Mouse (Mus musculus) intestine, embryonic 16.5 days (tissue): Measurements from ENCODE around the gene Slc28a3. TPM values are rescaled to one million over a fixed set of nuclear protein-coding genes. Genes with fewer than 3 reads are reported as not detected.

ENCODE experiments used
- ATAC-seq: fragments of 200-750 bp; cut with Nextera tagmentation; 2 replicates; pipeline ENCODE4 v1.8.0; 2017; ENCODE audit warnings: moderate TSS enrichment, moderate library complexity
- H3K27ac ChIP-seq: fragments of 300-500 bp; sonication (generic); 2 replicates; pipeline ENCODE4 v1.5.1; 2014; ENCODE audit warnings: mild to moderate bottlenecking, low read length
- H3K27me3 ChIP-seq: fragments of 300-500 bp; sonication (generic); replicated peaks from 2 replicates; pipeline ENCODE4 v1.6.1; 2014; ENCODE audit warnings: low read length, control low read depth, mixed read lengths; ENCODE audit not compliant: control insufficient read depth, insufficient read depth
- H3K36me3 ChIP-seq: fragments of 300-500 bp; sonication (generic); 2 replicates; pipeline ENCODE4 v1.6.1; 2014; ENCODE audit warnings: low read length, control low read depth; ENCODE audit not compliant: control insufficient read depth, insufficient read depth
- H3K4me1 ChIP-seq: fragments of 300-500 bp; sonication (generic); 2 replicates; pipeline ENCODE4 v1.6.1; 2014; ENCODE audit warnings: low read length, control low read depth, mixed read lengths; ENCODE audit not compliant: control insufficient read depth, insufficient read depth
- H3K4me2 ChIP-seq: fragments of 300-500 bp; sonication (generic); 2 replicates; pipeline ENCODE4 v1.6.1; 2014; ENCODE audit warnings: low read depth, low read length, control low read depth
- H3K4me3 ChIP-seq: fragments of 300-500 bp; sonication (generic); 2 replicates; pipeline ENCODE4 v1.5.1; 2014; ENCODE audit warnings: mild to moderate bottlenecking, low read length
- H3K9ac ChIP-seq: fragments of 300-500 bp; sonication (generic); 2 replicates; pipeline ENCODE4 v1.6.1; 2014; ENCODE audit warnings: low read depth, low read length
- H3K9me3 ChIP-seq: fragments of 300-500 bp; sonication (generic); 2 replicates; pipeline ENCODE4 v1.6.1; 2016; ENCODE audit warnings: low read length, control low read depth; ENCODE audit not compliant: control insufficient read depth
- WGBS: fragments of 180-500 bp; shearing (Covaris S2); extraction: QIAGEN DNeasy Blood & Tissue Kit; methylation state at CpG from one replicate; pipeline ENCODE4 v1.1.7; 2014; 5-methylcytosine and 5-hydroxymethylcytosine counted together
- polyA plus RNA-seq: library from polyadenylated mRNA; unstranded; fragments of >200 nt; fragmentation: Nextera tagmentation; extraction: Ambion mirVana; gene quantifications from 2 replicates; pipeline ENCODE4 v1.2.1, GENCODE M21; 2015

Gene Slc28a3
- polyA plus RNA-seq, 1 experiment from 2014 or later, result 0.43 TPM

DNA sequence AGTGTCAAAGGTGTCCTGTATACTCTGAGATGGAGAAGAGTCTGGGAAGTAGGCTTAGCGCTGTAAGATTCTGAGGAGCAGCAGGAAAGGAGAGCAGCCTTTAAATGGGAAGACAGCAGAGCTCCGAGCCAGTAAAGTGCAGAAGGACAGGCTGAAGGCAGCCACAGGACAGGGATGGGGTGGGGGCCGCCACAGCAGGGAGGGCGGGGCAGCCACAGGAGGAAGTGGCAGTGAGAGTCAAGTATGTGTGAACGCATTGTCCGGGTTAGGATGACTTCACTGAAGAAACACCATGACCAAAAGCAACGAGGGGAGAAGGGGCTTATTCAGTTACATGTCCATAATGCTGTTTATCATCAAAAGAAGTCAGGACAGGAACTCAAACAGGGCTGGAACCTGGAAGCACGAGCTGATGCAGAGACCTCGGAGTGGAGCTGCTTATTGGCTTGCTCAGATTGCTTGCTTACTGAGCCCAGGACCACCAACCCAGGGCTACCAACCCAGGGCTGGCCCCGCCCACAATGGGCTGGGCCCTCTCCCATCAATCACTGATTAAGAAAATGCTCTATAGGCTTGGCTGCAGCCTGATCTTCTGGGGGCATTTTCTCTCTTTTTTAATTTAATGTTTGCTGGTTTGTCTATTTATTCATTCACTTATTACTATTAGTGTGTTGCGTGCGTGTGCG lies 18.8 kb upstream of the Slc28a3 start:
- H3K9me3 ChIP-seq, result no peaks in the 10 kb centered on the region
- H3K27ac ChIP-seq, result no peak overlapping the region
- ATAC-seq, result no peak
- WGBS, result 24% methylated on average over 13 of the region's 13 CpGs
- no peaks in the 10 kb centered on the region for H3K27me3 ChIP-seq
- no peak overlapping the region for H3K4me2 ChIP-seq
- H3K4me1 ChIP-seq, result peaks cover 4% of the 10 kb centered on the region; the same call in 1 of the 2 replicates
- H3K36me3 ChIP-seq, result no peaks in the 10 kb centered on the region
- H3K4me3 ChIP-seq, result no peak overlapping the region
- H3K9ac ChIP-seq, result no peak overlapping the region

GRCm38 (mm10) chr13:58622647-58623046 lies 12.0 kb upstream of the Slc28a3 start:
- peak; percentile 38; the same call in 1 of the 2 replicates for ATAC-seq
- 31% methylated on average over 8 of the region's 8 CpGs for WGBS

DNA sequence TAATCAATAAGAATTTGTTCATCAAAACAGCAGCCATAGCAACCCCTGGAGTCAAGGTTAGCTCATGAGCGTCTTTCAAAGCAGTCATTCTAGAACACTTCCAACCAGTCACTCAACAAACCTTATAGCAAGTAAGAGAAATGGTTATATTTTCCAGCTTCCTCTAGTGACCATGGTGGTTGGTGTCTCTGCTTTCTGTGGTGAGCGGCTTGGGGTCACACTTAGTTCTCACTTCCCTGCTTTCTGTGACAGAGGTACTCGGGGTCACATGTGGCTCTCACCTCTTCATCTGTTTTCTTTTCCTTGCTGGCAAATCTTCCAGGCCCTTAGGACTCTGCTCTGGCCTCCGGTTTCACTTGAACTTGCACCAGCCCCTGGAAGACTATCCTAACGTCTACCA lies 8.6 kb upstream of the Slc28a3 start:
- no peak overlapping the region for H3K4me3 ChIP-seq
- no peak overlapping the region for H3K9ac ChIP-seq
- no peaks in the 10 kb centered on the region for H3K9me3 ChIP-seq
- no peaks in the 10 kb centered on the region for H3K27me3 ChIP-seq
- no peaks in the 10 kb centered on the region for H3K36me3 ChIP-seq
- whole genome bisulfite sequencing, result 81% methylated on average over 5 of the region's 5 CpGs
- no peaks in the 10 kb centered on the region for H3K4me1 ChIP-seq
- H3K4me2 ChIP-seq, result no peak overlapping the region
- no peak overlapping the region for H3K27ac ChIP-seq
- no peak for ATAC-seq

More at GRCm38 (mm10) chr13:58622647-58623046, 12.0 kb upstream of the Slc28a3 start:
- Histone ChIP-seq H3K9me3 (no peaks in the 10 kb centered on the region), H3K4me3 (no peak overlapping the region), H3K36me3 (no peaks in the 10 kb centered on the region), H3K4me2 (no peak overlapping the region), H3K4me1 (no peaks in the 10 kb centered on the region), H3K27me3 (no peaks in the 10 kb centered on the region), H3K9ac (no peak overlapping the region), H3K27ac (no peak overlapping the region)

DNA sequence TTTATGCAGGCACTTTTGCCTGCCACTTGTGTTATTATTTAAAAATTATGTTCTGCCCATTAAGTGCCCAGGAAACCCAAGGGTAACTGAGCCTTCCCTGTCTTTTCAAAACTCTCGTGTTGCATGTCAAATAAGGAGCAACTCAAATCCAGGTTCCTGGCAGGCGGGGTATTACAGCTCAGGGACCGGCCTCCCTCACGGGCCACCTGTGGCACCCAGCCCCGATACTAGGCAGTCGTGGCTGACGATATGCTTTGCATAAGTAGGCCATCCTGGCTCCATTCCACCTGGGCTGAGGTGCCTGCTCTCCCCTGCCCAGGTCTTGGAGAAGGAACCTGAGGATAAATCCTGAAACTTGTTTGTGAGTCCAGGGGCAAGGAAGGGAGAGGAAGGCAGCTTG lies 618 bp downstream of the Slc28a3 start:
- ATAC-seq, result no peak
- 29% methylated on average over 7 of the region's 7 CpGs for WGBS
- H3K36me3 ChIP-seq, result no peaks in the 10 kb centered on the region
- H3K4me2 ChIP-seq, result no peak overlapping the region
- H3K9ac ChIP-seq, result no peak overlapping the region
- H3K4me3 ChIP-seq, result no peak overlapping the region
- H3K4me1 ChIP-seq, result 0 out of 2 replicates have a peak, but pooled peaks cover 2% of the 10 kb centered on the region
- H3K9me3 ChIP-seq, result no peaks in the 10 kb centered on the region
- H3K27me3 ChIP-seq, result no peaks in the 10 kb centered on the region
- no peak overlapping the region for H3K27ac ChIP-seq

DNA sequence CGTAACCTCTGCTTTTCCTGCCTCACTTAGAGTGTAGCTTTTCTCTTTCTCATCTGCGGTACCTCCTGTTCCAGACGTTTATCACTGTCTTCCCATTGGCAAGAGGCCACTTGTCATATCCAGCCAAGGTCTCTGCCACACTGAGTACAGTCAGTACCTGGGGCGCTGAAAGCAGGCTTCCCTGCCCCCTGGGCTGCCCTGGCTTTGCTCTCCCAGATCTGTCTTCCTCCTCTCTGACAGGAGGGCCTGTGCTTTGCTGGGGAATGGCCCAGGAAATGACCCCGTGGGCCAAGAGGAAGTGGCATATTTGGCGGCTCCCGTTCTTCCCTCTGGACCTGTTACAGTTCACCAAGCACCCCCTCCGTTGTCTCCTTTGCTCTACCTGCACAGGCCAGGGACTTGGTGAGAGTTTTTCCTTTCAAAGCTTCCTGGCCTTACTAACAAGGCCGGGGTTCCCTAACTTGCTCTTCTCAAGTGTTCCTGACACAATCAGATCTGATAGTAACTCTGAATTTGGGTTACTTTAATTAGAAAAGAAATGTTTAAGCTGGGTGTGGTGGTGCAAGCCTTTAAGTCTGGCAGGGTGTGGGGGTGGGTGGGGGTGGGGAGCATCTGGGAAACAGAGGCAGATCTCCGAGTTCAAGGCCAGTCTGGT lies 9.3 kb downstream of the Slc28a3 start:
- 49% methylated on average over 10 of the region's 10 CpGs for WGBS
- Histone ChIP-seq H3K27me3 (no peaks in the 10 kb centered on the region), H3K4me1 (no peaks in the 10 kb centered on the region), H3K27ac (no peak overlapping the region), H3K9ac (no peak overlapping the region), H3K4me2 (no peak overlapping the region), H3K4me3 (no peak overlapping the region), H3K9me3 (no peaks in the 10 kb centered on the region), H3K36me3 (no peaks in the 10 kb centered on the region)
- peak; percentile 17; the same call in 1 of the 2 replicates for ATAC-seq

DNA sequence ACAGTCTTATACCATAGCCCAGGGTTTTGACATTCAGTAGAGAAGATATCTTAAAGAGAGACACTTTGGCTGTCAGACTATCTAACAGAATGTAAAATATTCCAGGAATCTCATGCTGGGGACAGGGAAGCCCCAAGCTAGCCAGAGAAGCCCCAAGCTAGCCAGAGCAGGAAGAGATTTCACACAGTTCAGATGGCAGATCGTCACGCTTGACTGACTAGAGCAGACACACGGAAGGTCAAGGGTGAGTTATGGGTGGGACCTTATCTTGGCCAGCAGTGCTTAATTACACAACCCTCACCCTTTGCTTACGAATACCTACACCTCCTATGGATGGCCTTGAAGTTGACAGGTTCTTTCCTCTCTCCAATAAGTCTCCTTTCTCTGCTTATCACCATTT lies 12.1 kb downstream of the Slc28a3 start:
- H3K4me3 ChIP-seq, result no peak overlapping the region
- H3K27me3 ChIP-seq, result no peaks in the 10 kb centered on the region
- 38% methylated on average over 4 of the region's 4 CpGs for WGBS
- no peaks in the 10 kb centered on the region for H3K9me3 ChIP-seq
- no peak overlapping the region for H3K27ac ChIP-seq
- H3K4me2 ChIP-seq, result no peak overlapping the region
- no peaks in the 10 kb centered on the region for H3K4me1 ChIP-seq
- ATAC-seq, result peak; percentile 71
- H3K36me3 ChIP-seq, result no peaks in the 10 kb centered on the region
- no peak overlapping the region for H3K9ac ChIP-seq

DNA sequence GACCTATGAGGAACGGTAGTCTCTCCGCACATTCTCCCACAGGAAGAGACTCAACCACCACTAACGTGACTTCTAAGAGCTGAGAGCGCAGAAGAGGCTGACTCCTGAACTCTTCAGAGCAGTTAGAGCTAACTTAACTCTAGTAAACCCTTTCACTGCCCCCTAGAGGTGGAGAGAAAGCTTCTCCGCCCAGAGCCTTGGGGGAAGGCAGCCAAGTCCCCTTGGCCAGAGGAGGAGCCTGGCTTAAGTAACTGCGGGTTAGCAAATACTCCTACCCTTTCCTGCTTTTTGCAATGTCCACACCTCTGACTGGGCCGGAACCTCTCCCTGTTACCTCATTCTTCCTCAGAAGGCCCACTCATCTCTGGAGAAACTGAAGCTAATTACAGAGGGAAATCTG lies 17.5 kb downstream of the Slc28a3 start:
- Histone ChIP-seq H3K4me1 (no peaks in the 10 kb centered on the region), H3K9me3 (no peaks in the 10 kb centered on the region), H3K27ac (no peak overlapping the region), H3K4me3 (no peak overlapping the region), H3K9ac (no peak overlapping the region), H3K4me2 (no peak overlapping the region), H3K36me3 (no peaks in the 10 kb centered on the region), H3K27me3 (no peaks in the 10 kb centered on the region)
- ATAC-seq, result no peak
- WGBS, result 34% methylated on average over 7 of the region's 7 CpGs

GRCm38 (mm10) chr13:58591912-58592311 lies 18.8 kb downstream of the Slc28a3 start:
- H3K27ac ChIP-seq, result no peak overlapping the region
- no peaks in the 10 kb centered on the region for H3K36me3 ChIP-seq
- H3K4me1 ChIP-seq, result no peaks in the 10 kb centered on the region
- H3K4me3 ChIP-seq, result no peak overlapping the region
- ATAC-seq, result no peak
- H3K9ac ChIP-seq, result no peak overlapping the region
- no peaks in the 10 kb centered on the region for H3K27me3 ChIP-seq
- H3K4me2 ChIP-seq, result no peak overlapping the region
- 84% methylated on average over 7 of the region's 7 CpGs for WGBS
- H3K9me3 ChIP-seq, result no peaks in the 10 kb centered on the region

- WGBS, result 41% methylated on average over 6 of the region's 6 CpGs
- H3K4me2 ChIP-seq, result no peak overlapping the region
- H3K36me3 ChIP-seq, result no peaks in the 10 kb centered on the region
- ATAC-seq, result no peak
- H3K9ac ChIP-seq, result no peak overlapping the region
- H3K27ac ChIP-seq, result no peak overlapping the region
- H3K4me3 ChIP-seq, result no peak overlapping the region
- no peaks in the 10 kb centered on the region for H3K4me1 ChIP-seq
- H3K27me3 ChIP-seq, result no peaks in the 10 kb centered on the region
- no peaks in the 10 kb centered on the region for H3K9me3 ChIP-seq
Measured at GRCm38 (mm10) chr13:58590630-58591029, 20.0 kb downstream of the Slc28a3 start.
